Mouse (Mus musculus) gastrocnemius, adult 2 months (tissue): ENCODE measurements at regions not wholly inside any gene's neighbourhood (a gene's known extent, or its start where the extent isn't known, plus 50 kb on each side); places are given as distances from the start of the nearest gene placed in this dataset.

Experiments
- DNase-seq: peaks from one replicate; pipeline ENCODE4 v3.0.0; 2022
- H3K27ac ChIP-seq: fragments of 200-600 bp; 2 replicates; pipeline ENCODE4 v1.8.1; 2022; ENCODE audit warnings: mild to moderate bottlenecking
- H3K4me3 ChIP-seq: fragments of 200-600 bp; 2 replicates; pipeline ENCODE4 v1.8.1; 2022; ENCODE audit warnings: mild to moderate bottlenecking, moderate library complexity
- CTCF ChIP-seq: fragments of 200-600 bp; IDR thresholded peaks from 2 replicates; pipeline ENCODE4 v1.8.1; 2022; ENCODE audit warnings: antibody characterized with exemption, mild to moderate bottlenecking, moderate library complexity
- intact Hi-C: fragments of 180-260 bp; cut with DNase I; formaldehyde crosslinking; loops from one replicate; pipeline ENCODE4 v1.15.1; 2025

DNA sequence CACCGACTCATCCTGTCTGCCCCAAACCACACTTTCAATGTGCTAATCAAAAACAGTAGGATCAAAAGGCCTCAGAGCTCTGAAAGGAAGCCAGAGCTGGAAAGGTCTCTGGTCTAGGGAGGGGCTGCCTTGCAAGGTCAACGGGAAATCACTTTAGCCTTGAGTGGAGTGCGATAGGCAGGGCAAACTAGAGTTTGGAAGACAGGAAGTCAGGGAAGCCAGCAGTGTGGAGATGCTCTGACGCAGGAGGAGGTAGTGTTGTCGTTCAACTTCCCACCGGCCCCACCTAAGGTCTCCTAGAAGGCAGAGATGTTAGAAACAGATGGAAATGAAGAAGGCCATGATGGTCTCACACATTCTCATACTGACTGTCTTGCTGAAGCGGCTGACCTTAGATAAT lies 52.0 kb upstream of the Trp53i11 start:
- no peak for DNase-seq
- intact Hi-C loops: no loop called here
- TF ChIP-seq CTCF: no peak
- H3K4me3 ChIP-seq: no peak overlapping the region
- peak overlapping the region; percentile 62 for H3K27ac ChIP-seq

DNA sequence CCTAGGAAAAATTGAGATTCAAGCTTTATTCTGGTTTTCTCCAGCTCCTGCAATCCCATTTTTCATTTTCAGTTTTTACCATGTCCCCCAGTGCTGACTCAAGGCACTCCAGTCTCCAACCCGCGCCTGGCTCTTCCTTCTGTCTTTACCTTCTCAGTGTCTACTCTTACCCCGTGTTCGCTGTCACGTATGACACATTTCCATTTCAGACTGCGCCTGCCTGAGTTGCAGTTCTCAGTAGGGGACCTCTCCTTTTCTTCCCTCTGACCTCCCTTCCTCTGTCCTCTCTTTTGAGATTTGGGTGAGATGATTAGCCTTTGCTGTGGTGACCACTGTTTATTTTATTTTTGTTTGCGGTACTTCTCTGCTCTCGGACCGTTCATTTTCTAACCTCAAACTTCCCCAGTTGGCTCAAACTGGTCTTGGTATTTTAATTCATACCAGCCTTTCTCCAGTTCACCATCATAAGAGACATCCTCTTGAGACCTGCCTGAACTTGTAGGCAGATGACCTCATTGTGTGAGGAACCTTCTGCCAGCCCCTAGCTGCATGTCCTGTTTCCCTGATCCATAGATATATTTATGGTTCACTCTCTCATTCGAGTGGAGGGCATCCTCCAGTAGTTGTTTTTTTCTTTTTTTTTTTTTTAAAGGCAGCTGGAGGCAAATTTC lies 53.9 kb upstream of the Trp53i11 start:
- intact Hi-C loops: loop anchor here (5.0 kb wide), 1 partner anchor 54 kb away; the partner anchor contains the start of gene Trp53i11
- no peak for TF ChIP-seq CTCF
- no peak for DNase-seq
- Histone ChIP-seq H3K4me3 (no peak overlapping the region), H3K27ac (no peak overlapping the region)

DNA sequence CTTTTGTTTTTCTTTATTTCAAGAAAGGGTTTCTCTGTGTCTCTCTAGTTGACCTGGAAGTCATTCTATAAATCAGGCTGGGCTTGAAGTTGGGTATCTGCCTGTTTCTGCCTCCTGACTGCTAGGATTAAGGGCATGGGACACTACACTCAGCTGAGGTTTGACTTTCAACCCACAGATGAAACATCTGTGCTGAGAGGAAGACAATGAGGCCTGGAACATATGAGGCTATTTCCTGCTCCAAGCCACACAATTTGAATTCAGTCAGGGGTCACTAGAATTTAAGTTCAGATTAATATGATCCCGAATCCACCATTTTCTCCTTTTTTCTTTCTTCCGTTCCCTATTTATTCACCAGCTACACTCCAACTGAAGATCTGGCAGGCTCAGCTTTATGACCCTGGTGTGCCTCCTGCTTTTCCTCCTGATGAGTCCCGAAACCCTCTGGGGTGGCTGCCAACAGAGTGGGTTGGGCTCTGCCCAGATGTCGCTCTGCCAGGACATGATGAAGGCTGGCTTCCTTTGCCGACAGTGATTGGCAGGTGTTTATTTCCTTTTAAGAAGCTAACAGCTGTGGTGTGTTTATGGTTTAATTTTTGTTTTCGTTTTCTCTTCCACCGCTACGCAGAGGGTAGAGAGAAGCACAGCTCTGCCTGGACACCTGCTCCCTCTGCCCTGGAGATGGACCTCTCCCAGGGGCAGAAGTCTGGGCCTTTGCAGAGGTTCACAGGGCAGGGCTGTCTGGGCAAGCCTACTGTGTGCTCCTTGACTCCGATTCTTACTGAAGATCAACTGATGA lies 55.3 kb upstream of the Trp53i11 start:
- peak overlapping the region; percentile 59 for H3K4me3 ChIP-seq
- peak; percentile 88 for DNase-seq
- intact Hi-C loops: loop anchor here (5.0 kb wide), 1 partner anchor 55 kb away; the partner anchor contains the start of gene Trp53i11
- TF ChIP-seq CTCF: no peak
- H3K27ac ChIP-seq: peak overlapping the region; percentile 80

DNA sequence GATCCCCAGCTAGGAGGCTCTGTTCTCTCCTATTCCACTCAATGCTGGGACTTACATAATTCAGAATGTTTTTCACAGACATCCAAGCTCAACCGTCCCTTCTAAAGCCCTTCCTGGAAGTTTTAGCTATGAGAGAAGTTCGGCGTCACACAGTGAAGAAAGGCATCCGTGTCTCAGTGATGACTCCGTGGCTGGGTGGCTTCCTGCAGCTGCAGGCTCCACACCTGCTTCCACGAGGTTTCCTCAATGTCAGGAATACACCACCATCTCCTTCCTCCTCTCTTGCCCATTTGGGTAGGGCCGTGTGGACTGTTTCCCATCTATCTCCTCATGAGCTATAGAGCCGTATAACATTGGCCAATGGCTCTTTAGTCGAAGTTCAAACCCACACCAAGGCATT lies 56.1 kb upstream of the Trp53i11 start:
- no peak for TF ChIP-seq CTCF
- H3K27ac ChIP-seq: no peak overlapping the region
- H3K4me3 ChIP-seq: no peak overlapping the region
- intact Hi-C loops: loop anchor here (5.0 kb wide), 1 partner anchor 56 kb away; the partner anchor contains the start of gene Trp53i11
- DNase-seq: no peak

DNA sequence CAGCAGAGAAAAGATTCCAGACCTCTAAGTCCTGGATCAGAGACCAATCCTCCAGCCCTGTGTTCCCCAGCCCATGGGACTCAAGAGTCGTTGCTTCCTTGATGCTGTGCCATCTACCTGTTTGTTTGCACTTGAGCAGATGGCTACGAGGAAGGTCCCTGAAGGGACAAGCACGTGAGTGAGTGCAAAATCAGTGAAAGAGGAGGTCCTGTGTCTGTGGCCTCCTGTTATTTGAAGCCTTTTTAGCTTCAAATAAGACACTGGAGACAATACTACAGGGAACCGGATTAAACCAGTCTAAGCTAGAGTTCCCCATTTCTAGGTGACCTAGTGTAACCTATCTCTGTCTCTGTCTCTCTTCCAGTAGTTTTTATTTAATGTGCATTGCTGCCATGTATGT lies 58.2 kb upstream of the Trp53i11 start:
- Histone ChIP-seq H3K4me3 (no peak overlapping the region), H3K27ac (no peak overlapping the region)
- no peak for TF ChIP-seq CTCF
- no peak for DNase-seq
- intact Hi-C loops: no loop called here

DNA sequence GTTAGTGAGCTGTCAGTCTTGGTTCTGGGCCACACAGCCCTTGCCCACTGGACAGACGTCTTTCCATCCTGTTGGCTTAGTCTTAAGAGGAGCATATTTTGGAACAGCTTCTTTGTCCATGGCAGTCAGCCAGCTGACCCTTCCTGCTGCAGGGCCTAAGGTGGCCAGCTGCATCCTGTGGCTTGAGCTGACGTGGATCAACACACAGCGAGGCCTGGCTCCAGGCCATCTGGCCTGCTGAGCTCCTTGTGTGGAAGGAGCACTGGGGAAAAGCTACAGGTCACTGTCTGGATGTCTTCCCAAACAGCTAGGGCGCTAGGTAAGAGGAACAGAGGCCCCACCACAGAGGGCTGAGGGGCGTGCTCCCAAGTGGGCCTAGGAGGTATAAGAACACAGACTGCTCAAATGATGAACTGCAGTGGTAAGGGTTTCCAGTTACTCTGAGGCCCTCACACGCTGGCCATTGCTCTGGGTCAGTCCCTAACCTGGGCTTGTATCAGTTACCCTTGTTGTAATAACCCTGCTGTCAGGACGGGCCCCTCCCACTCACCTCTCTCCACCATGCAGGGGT lies 60.7 kb upstream of the Trp53i11 start:
- intact Hi-C loops: no loop called here
- H3K4me3 ChIP-seq: no peak overlapping the region
- peak; percentile 79 for DNase-seq
- TF ChIP-seq CTCF: no peak
- H3K27ac ChIP-seq: peak overlapping the region; percentile 46; the same call in 1 of the 2 replicates

DNA sequence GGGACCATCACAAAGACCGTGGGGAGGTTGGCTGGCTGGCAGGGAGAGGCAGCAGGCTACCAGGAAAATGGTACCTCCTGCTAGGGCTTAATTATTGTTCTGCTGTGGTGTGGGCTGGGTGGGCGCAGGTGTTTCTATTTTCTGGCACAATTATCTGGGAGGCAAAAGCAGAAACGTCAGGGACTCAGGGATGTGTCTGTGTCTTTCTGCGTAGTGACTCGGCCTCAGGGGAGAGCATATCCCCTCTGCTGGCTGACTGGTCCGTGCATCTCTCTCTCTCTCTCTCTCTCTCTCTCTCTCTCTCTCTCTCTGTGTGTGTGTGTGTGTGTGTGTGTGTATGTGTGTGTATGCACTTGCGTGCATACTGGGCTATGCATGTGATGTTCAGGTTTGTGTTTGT lies 61.2 kb upstream of the Trp53i11 start:
- no peak for DNase-seq
- intact Hi-C loops: no loop called here
- no peak for TF ChIP-seq CTCF
- H3K4me3 ChIP-seq: no peak overlapping the region
- H3K27ac ChIP-seq: no peak overlapping the region

DNA sequence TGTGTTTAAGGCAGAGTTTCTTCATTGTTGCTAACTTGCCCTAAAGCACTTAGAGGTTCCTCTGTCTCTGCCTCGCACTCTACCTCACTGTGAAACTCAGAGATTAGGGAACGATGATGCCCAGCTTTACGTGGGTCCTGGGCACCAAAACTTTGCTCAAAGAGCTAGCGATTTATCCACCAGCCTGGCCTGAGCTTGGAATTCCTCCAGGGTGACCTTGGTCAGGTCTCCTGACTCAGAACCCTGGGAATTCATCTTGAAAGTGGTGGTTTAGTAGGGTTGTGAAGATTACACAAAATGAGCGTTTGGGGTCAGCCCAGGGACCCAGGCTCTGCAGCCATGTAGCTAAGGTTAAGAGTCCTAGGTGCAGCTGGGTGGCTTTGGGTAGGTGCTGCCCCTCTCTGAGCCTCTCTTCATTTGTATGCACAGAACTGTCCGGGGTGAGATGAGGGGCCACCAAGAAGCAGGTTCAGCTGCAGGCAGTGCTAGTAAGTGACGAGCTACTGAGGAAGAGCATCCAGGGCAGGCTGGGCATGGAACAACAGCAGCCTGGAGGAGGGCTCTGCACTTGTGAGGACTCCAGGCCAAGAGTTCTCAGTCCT lies 62.4 kb upstream of the Trp53i11 start:
- H3K4me3 ChIP-seq: no peak overlapping the region
- H3K27ac ChIP-seq: no peak overlapping the region
- intact Hi-C loops: no loop called here
- no peak for TF ChIP-seq CTCF
- no peak for DNase-seq

DNA sequence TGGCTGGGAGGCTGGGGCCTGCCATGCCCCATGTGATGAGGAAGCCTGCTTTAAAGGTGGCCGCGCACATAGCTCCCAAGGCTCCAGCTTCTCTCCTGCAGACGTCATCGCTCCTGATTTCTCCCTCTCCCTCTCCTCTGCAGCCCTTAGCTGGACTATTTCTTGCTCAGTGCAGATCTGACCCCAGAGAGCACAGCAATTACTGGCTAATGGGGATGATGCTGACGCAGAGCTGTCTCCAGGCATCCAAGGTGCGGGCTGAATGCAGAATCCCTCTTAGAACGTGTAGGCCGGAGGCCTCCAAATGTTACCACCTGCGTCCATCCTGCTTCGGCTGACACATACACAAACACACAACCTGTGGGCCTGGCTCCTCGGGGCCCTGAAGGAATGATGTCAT lies 63.5 kb upstream of the Trp53i11 start:
- no peak overlapping the region for H3K27ac ChIP-seq
- intact Hi-C loops: no loop called here
- no peak for TF ChIP-seq CTCF
- H3K4me3 ChIP-seq: no peak overlapping the region
- no peak for DNase-seq

DNA sequence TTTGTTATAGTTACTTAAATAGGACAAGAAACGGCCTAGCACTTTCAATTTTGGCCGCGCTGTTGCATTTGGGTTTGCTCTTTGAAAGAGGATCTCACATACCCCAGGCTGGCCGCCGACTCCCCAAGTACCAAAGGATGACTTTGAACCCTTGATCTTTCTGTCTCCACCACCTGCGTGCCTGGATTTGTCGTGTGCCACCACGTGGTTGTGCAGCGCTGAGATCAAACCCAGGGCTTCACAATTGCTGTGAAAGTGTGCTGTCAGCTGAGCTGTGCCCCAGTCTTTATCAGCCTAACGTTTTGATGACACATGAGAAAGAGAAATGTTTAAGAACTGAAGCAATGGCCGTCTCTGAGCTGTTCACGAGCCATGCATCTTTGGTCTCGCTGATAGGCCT lies 67.0 kb upstream of the Trp53i11 start:
- DNase-seq: no peak
- intact Hi-C loops: no loop called here
- H3K4me3 ChIP-seq: no peak overlapping the region
- H3K27ac ChIP-seq: no peak overlapping the region
- no peak for TF ChIP-seq CTCF

DNA sequence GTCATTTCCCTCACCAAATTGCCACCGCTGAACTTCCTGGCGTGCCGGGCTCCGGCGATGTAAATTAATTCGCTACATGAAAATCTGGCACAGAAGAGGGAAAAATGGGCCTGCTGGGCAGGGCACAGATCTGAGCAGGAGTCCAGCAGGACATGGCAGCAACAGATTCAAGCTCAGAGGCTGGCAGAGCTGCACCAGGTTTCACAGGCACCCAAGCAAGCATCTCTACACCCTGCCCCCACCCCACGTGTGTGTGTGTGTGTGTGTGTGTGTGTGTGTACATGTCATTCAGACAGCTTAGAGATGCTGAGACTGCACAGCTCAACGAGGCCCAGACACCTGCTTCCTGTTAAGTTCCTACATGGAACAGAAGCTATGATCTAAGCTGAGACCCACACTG lies 68.3 kb upstream of the Trp53i11 start:
- Histone ChIP-seq H3K4me3 (no peak overlapping the region), H3K27ac (no peak overlapping the region)
- no peak for TF ChIP-seq CTCF
- intact Hi-C loops: no loop called here
- DNase-seq: no peak

DNA sequence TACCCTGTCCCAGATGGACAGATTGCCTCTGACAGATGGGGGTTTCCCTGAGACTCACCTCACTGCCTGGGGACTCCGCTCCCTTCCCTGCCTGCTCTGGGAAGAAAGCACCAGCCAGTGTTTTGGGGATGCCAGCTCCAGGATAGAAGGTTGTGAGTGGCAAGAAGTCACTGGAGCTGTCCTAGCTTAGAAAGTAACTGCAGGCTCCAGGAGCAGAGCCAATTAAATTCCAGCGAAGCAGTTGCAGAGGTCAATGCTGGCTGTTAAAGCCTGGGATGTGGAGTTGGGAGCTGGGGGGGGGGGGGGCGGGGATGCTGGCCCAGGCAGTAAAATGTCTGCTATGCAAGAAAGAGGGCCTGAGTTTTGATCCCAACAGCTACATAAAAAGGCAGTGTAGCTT lies 69.3 kb upstream of the Prdm11 start:
- no peak for TF ChIP-seq CTCF
- DNase-seq: no peak
- H3K4me3 ChIP-seq: no peak overlapping the region
- intact Hi-C loops: no loop called here
- H3K27ac ChIP-seq: no peak overlapping the region

DNA sequence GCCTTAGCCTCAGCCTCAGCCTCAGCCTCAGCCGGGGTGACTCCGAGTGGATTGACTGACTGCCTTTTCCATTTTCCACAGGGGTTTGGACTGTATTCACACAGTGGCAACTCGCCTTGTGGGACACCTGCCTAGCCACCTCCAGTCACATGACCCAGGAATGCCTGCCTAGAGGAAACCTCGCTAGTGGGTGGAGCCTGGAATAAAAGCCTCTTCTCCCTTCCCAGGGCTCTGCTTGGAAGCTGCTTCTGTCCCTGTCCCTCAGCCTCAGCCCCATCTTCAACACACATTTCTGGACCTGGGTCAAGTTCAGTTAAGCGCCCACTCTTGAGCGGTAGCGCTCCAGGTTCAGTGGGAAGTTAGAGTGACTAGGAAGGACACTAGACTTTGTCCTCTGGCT lies 68.0 kb upstream of the Prdm11 start:
- no peak overlapping the region for H3K27ac ChIP-seq
- H3K4me3 ChIP-seq: no peak overlapping the region
- no peak for DNase-seq
- TF ChIP-seq CTCF: no peak
- intact Hi-C loops: no loop called here
